Mouse (Mus musculus): ENCODE measurements around the gene Zbtb12.

DNA sequence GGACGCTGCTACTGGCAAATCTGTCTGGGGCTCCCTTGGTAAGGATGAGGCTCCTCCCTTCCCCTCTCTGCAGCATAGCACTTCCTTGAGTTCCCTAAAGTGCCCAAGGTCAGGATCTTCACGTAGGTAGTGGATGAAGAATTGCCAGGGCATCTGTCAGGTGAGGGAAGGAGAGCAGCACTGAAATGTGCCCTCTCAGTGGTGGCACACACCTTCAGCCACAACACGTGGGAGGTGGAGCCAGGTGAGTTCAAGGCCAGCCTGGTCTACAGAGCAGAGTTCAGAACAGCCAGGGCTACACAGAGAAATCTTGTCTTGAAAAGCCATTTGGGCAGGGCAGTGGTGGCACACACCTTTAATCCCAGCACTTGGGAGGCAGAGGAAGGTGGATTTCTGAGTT, 24.5 kb upstream of the Zbtb12 start:
- no peak for TF ChIP-seq CTCF (IDR thresholded peaks at IDR 0.05; ENCODE audit: insufficient read depth, low read length)
- no peak for TF ChIP-seq POLR2A (IDR thresholded peaks at IDR 0.05; ENCODE audit: borderline replicate concordance, extremely low read depth, low read depth, low read length)
